Mouse (Mus musculus): ENCODE results near the gene Scnm1. TPM values are rescaled to one million over a fixed set of nuclear protein-coding genes. Genes with fewer than 3 reads are reported as not detected.

Gene Scnm1
- polyA plus RNA-seq, 1 experiment, result 25.2 TPM

- Histone ChIP-seq H3K27me3 (ENCODE audit: control insufficient read depth, insufficient read depth, low read length) (no peaks in the 10 kb centered on the region), H3K4me1 (ENCODE audit: control insufficient read depth, insufficient read depth, insufficient read length) (peaks cover 4% of the 10 kb centered on the region; the same call in 1 of the 2 replicates), H3K36me3 (ENCODE audit: control insufficient read depth, insufficient read depth, low read length) (peaks cover 5% of the 10 kb centered on the region), H3K4me3 (ENCODE audit: extremely low read depth, insufficient read depth, insufficient read length) (no peak overlapping the region), H3K27ac (ENCODE audit: insufficient read depth, low read length) (no peak overlapping the region)
- TF ChIP-seq POLR2A (IDR thresholded peaks at IDR 0.05; ENCODE audit: low read depth, low read length) (no peak), CTCF (IDR thresholded peaks at IDR 0.05; ENCODE audit: extremely low read depth, insufficient read depth, insufficient read length, insufficient replicate concordance) (no peak)
- no peak for DNase-seq (ENCODE audit: low read depth in 1 of 2, low spot score in 2 of 2)
- WGBS, result 5% methylated on average over 2 of the region's 2 CpGs
These were observed 33.0 kb downstream of the Scnm1 start for GRCm38 (mm10) chr3:95100854-95101253.

GRCm38 (mm10) chr3:95088071-95088470 lies 45.7 kb downstream of the Scnm1 start:
- no peak overlapping the region for H3K27ac ChIP-seq (ENCODE audit: insufficient read depth, low read length)
- H3K36me3 ChIP-seq (ENCODE audit: control insufficient read depth, insufficient read depth, low read length), result no peaks in the 10 kb centered on the region; the same call in 1 of the 2 replicates
- no peak overlapping the region for H3K4me3 ChIP-seq (ENCODE audit: extremely low read depth, insufficient read depth, insufficient read length)
- TF ChIP-seq POLR2A (IDR thresholded peaks at IDR 0.05; ENCODE audit: low read depth, low read length), result no peak
- no peak for TF ChIP-seq CTCF (IDR thresholded peaks at IDR 0.05; ENCODE audit: extremely low read depth, insufficient read depth, insufficient read length, insufficient replicate concordance)
- no peaks in the 10 kb centered on the region for H3K4me1 ChIP-seq (ENCODE audit: control insufficient read depth, insufficient read depth, insufficient read length)
- 95% methylated on average over 1 of the region's 1 CpGs for WGBS
- DNase-seq (ENCODE audit: low read depth in 1 of 2, low spot score in 2 of 2), result no peak
- no peaks in the 10 kb centered on the region for H3K27me3 ChIP-seq (ENCODE audit: control insufficient read depth, insufficient read depth, low read length)

Other genes with a start within 250 kb of the Scnm1 start
- gene Psmb4, start 247.1 kb downstream of the Scnm1 start, polyA plus RNA-seq (2012; rRNA removed), result 117 and 140 TPM in 2 replicates
- gene Selenbp1, start 201.0 kb downstream of the Scnm1 start, polyA plus RNA-seq (2012; rRNA removed), result 34.9 and 35.4 TPM in 2 replicates
- gene Rfx5, start 179.9 kb downstream of the Scnm1 start, polyA plus RNA-seq (2012; rRNA removed), result 23.9 and 26.4 TPM in 2 replicates
- gene Pi4kb, start 159.3 kb downstream of the Scnm1 start, polyA plus RNA-seq (2012; rRNA removed), result 30.2 and 31.7 TPM in 2 replicates
- 18.5 and 21.0 TPM in 2 replicates for gene Zfp687, start 118.6 kb downstream of the Scnm1 start, polyA plus RNA-seq (2012; rRNA removed)
- gene Psmd4, start 91.4 kb downstream of the Scnm1 start, polyA plus RNA-seq (2012; rRNA removed), result 90.5 and 108 TPM in 2 replicates
- 14.1 and 14.4 TPM in 2 replicates for gene Pip5k1a, start 27.1 kb downstream of the Scnm1 start, polyA plus RNA-seq (2012; rRNA removed)
- gene Vps72, start 23.0 kb downstream of the Scnm1 start, polyA plus RNA-seq (2012; rRNA removed), result 36.3 and 44.6 TPM in 2 replicates
- gene Tmod4, start 9.5 kb downstream of the Scnm1 start, polyA plus RNA-seq (2012; rRNA removed), result 0.69 and 0.91 TPM in 2 replicates
- 4.7 and 5.3 TPM in 2 replicates for gene Lysmd1, start 77 bp upstream of the Scnm1 start, polyA plus RNA-seq (2012; rRNA removed)
- 89.1 and 132 TPM in 2 replicates for gene Tnfaip8l2, start 8.3 kb upstream of the Scnm1 start, polyA plus RNA-seq (2012; rRNA removed)
- 2.2 TPM in 2 replicates for gene Sema6c, start 26.4 kb upstream of the Scnm1 start, polyA plus RNA-seq (2012; rRNA removed)
- 17.0 and 17.1 TPM in 2 replicates for gene Gabpb2, start 83.9 kb upstream of the Scnm1 start, polyA plus RNA-seq (2012; rRNA removed)
- 91.5 and 94.1 TPM in 2 replicates for gene Cdc42se1, start 94.7 kb upstream of the Scnm1 start, polyA plus RNA-seq (2012; rRNA removed)
- 15.5 and 16.2 TPM in 2 replicates for gene Mllt11, start 98.2 kb upstream of the Scnm1 start, polyA plus RNA-seq (2012; rRNA removed)
- gene Gm128, start 107.6 kb upstream of the Scnm1 start, polyA plus RNA-seq (2012; rRNA removed), result 0.18 and 0.52 TPM in 2 replicates
- gene Bnipl, start 117.2 kb upstream of the Scnm1 start, polyA plus RNA-seq (2012; rRNA removed), result 0.07 TPM in 1 of 2 replicates, not detected in the other
- 44.8 and 51.0 TPM in 2 replicates for gene Mindy1, start 147.3 kb upstream of the Scnm1 start, polyA plus RNA-seq (2012; rRNA removed)
- gene Prune1, start 148.1 kb upstream of the Scnm1 start, polyA plus RNA-seq (2012; rRNA removed), result 7.7 and 8.9 TPM in 2 replicates
- gene Anxa9, start 173.2 kb upstream of the Scnm1 start, polyA plus RNA-seq (2012; rRNA removed), result 2.6 and 2.7 TPM in 2 replicates
- 95.7 and 101 TPM in 2 replicates for gene Cers2, start 180.8 kb upstream of the Scnm1 start, polyA plus RNA-seq (2012; rRNA removed)
- gene Setdb1, start 223.2 kb upstream of the Scnm1 start, polyA plus RNA-seq (2012; rRNA removed), result 9.4 and 10.4 TPM in 2 replicates